Mouse (Mus musculus): ENCODE measurements around the gene Psme2. TPM values are rescaled to one million over a fixed set of nuclear protein-coding genes. Genes with fewer than 3 reads are reported as not detected.
A peak's percentile ranks its signal among the peaks of the same experiment; 100 is the strongest.

The Psme2 gene
- polyA plus RNA-seq, 1 experiment from 2014 or later: 225 TPM

DNA sequence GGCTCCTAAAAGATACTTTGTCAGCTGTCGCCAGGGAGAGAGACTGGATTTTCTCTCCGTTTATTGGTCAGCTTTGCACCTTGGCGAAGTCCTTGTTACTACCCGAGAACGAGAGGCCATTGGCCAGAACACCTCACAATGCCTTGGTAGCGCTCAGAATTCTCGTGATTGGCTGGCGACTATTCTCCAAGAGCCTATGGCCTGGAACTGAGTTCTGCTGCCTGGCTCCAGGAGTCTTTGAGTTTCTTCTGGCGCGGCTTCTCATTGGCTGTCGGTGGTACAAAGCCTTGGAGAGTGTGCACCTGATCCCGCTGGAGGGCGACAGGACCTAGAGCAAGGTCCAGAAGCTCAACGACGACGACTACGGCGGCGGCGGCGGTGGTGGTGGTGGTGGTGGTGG, 26.9 kb upstream of the Psme2 start, which contains the start of gene Rec8:
Gene Rec8, plus strand, starts transcription at position 216 of the 400 bp plus-strand sequence.
- H3K27ac ChIP-seq (replicated peaks in 1 of 2; ENCODE audit: control insufficient read depth in 1 of 2, insufficient read depth in 1 of 2, low read depth in 2 of 2, low read length in 2 of 2): peak within 1 kb of the TSS; percentile 24 to 39; a peak in 2 of 4 replicates
- peaks cover 5 to 18% of the 10 kb centered on the region in 2 experiments; a peak in 3 of 4 replicates for H3K4me1 ChIP-seq (ENCODE audit: control insufficient read depth in 2 of 2, insufficient read depth in 2 of 2, low read length in 2 of 2)
- H3K9ac ChIP-seq (ENCODE audit: low read length): peak within 1 kb of the TSS; percentile 59
- 8% methylated on average over 21 of the region's 21 CpGs for WGBS
- H3K36me3 ChIP-seq (ENCODE audit: control insufficient read depth, insufficient read depth, low read length): 0 out of 2 replicates have a peak, but pooled peaks cover 3% of the 10 kb centered on the region
- no peaks in the 10 kb centered on the region for H3K27me3 ChIP-seq (ENCODE audit: control insufficient read depth, insufficient read depth, low read length)
- H3K9me3 ChIP-seq (ENCODE audit: control insufficient read depth, low read length): no peaks in the 10 kb centered on the region
- peak within 1 kb of the TSS; percentile 33 to 34 for H3K4me3 ChIP-seq (ENCODE audit: control insufficient read depth in 1 of 2, insufficient read depth in 1 of 2, low read depth in 1 of 2, low read length in 2 of 2)
- peak; percentile 70 for ATAC-seq (ENCODE audit: insufficient number of reproducible peaks, insufficient read depth, low FRiP score, low read depth)
- H3K4me2 ChIP-seq (ENCODE audit: low read length): peak within 1 kb of the TSS; percentile 58

DNA sequence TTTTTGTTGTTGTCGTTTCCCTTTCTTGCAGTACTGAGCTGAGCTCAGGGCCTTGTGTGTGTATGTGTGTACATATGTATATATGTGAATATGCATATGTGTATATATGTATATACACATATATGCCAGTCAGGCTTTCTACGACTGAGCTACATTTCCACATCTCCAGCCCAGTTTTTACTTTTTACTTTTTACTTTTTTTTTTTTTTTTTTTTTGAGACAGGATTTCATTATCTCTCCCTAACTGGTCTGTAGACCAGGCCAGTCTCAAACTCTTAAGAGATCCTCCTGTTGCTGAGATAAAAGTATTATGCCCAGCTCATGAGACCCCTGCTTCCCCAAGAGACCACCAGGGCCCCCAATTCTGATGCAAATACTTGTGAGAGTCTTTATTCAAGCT, 25.9 kb upstream of the Psme2 start:
- H3K4me2 ChIP-seq (ENCODE audit: low read length): no peak overlapping the region
- H3K36me3 ChIP-seq (ENCODE audit: control insufficient read depth, insufficient read depth, low read length): no peaks in the 10 kb centered on the region
- H3K4me1 ChIP-seq (ENCODE audit: control insufficient read depth in 2 of 2, insufficient read depth in 2 of 2, low read length in 2 of 2): peaks cover 5 to 18% of the 10 kb centered on the region in 2 experiments; a peak in 3 of 4 replicates
- ATAC-seq (ENCODE audit: insufficient number of reproducible peaks, insufficient read depth, low FRiP score, low read depth): no peak
- H3K9me3 ChIP-seq (ENCODE audit: control insufficient read depth, low read length): no peaks in the 10 kb centered on the region
- WGBS: 75% methylated on average over 2 of the region's 2 CpGs
- no peak overlapping the region for H3K9ac ChIP-seq (ENCODE audit: low read length)
- H3K4me3 ChIP-seq (ENCODE audit: control insufficient read depth in 1 of 2, insufficient read depth in 1 of 2, low read depth in 1 of 2, low read length in 2 of 2): no peak overlapping the region
- no peaks in the 10 kb centered on the region for H3K27me3 ChIP-seq (ENCODE audit: control insufficient read depth, insufficient read depth, low read length)
- H3K27ac ChIP-seq (replicated peaks in 1 of 2; ENCODE audit: control insufficient read depth in 1 of 2, insufficient read depth in 1 of 2, low read depth in 2 of 2, low read length in 2 of 2): 0 out of 4 replicates have a peak overlapping the region, but pooled peaks of 1 of the 2 experiments have one; percentile 24

DNA sequence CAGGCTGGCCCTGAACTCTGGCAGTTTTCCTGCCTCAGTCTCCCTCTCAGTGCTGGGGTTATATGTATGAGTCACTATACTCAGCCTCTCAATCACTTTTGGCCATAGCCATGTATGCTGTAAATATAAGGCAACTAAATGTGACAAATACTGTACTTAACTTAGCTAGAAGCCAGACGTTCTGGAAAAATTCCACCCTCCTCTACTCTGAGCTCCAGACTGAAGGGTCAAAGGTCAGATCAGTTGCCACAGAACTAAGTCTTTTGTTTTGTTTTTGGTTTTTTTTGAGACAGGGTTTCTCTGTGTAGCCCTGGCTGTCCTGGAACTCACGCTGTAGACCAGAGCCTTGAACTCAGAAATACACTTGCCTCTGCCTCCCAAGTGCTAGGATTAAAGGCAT, 25.0 kb upstream of the Psme2 start:
- no peak overlapping the region for H3K9ac ChIP-seq (ENCODE audit: low read length)
- ATAC-seq (ENCODE audit: insufficient number of reproducible peaks, insufficient read depth, low FRiP score, low read depth): no peak
- no peak overlapping the region for H3K27ac ChIP-seq (replicated peaks in 1 of 2; ENCODE audit: control insufficient read depth in 1 of 2, insufficient read depth in 1 of 2, low read depth in 2 of 2, low read length in 2 of 2)
- H3K4me1 ChIP-seq (ENCODE audit: control insufficient read depth in 2 of 2, insufficient read depth in 2 of 2, low read length in 2 of 2): peaks cover 5 to 18% of the 10 kb centered on the region in 2 experiments; a peak in 3 of 4 replicates
- no peaks in the 10 kb centered on the region for H3K27me3 ChIP-seq (ENCODE audit: control insufficient read depth, insufficient read depth, low read length)
- H3K9me3 ChIP-seq (ENCODE audit: control insufficient read depth, low read length): no peaks in the 10 kb centered on the region
- H3K4me2 ChIP-seq (ENCODE audit: low read length): no peak overlapping the region
- H3K36me3 ChIP-seq (ENCODE audit: control insufficient read depth, insufficient read depth, low read length): no peaks in the 10 kb centered on the region
- 64% methylated on average over 2 of the region's 2 CpGs for WGBS
- H3K4me3 ChIP-seq (ENCODE audit: control insufficient read depth in 1 of 2, insufficient read depth in 1 of 2, low read depth in 1 of 2, low read length in 2 of 2): no peak overlapping the region

DNA sequence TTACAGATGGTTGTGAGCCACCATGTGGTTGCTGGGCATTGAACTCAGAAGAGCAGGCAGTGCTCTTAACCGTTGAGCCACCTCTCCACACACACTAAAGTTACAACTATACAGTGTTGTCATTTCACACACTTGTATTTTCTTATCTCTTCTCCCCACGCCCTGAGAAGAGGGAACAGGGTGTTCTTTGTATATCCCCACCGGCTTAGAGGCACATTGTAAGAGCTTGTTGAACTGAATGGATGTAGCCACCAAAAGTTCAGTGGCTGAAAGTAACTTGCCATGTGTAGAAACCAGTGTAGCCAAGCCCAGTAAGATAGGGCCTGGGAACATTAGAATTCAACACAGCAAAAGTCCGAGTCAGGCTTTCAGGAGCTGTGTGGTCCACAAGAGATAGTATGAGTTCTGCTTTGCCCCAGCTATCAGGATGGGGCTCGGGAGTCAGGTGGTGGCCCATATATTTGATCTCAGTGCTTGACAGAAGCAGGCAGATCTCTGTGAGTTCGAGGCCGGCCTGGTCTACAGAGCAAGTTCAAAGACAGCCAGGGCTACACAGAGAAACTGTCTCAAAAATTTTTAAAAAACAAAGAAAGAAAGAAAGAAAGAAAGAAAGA, 23.8 kb upstream of the Psme2 start:
- peaks cover 5 to 18% of the 10 kb centered on the region in 2 experiments; a peak in 3 of 4 replicates for H3K4me1 ChIP-seq (ENCODE audit: control insufficient read depth in 2 of 2, insufficient read depth in 2 of 2, low read length in 2 of 2)
- no peak overlapping the region for H3K4me2 ChIP-seq (ENCODE audit: low read length)
- no peak overlapping the region for H3K27ac ChIP-seq (replicated peaks in 1 of 2; ENCODE audit: control insufficient read depth in 1 of 2, insufficient read depth in 1 of 2, low read depth in 2 of 2, low read length in 2 of 2)
- ATAC-seq (ENCODE audit: insufficient number of reproducible peaks, insufficient read depth, low FRiP score, low read depth): no peak
- no peaks in the 10 kb centered on the region for H3K9me3 ChIP-seq (ENCODE audit: control insufficient read depth, low read length)
- WGBS: 58% methylated on average over 7 of the region's 7 CpGs
- H3K27me3 ChIP-seq (ENCODE audit: control insufficient read depth, insufficient read depth, low read length): no peaks in the 10 kb centered on the region
- H3K36me3 ChIP-seq (ENCODE audit: control insufficient read depth, insufficient read depth, low read length): peaks cover 6% of the 10 kb centered on the region
- no peak overlapping the region for H3K9ac ChIP-seq (ENCODE audit: low read length)
- no peak overlapping the region for H3K4me3 ChIP-seq (ENCODE audit: control insufficient read depth in 1 of 2, insufficient read depth in 1 of 2, low read depth in 1 of 2, low read length in 2 of 2)

DNA sequence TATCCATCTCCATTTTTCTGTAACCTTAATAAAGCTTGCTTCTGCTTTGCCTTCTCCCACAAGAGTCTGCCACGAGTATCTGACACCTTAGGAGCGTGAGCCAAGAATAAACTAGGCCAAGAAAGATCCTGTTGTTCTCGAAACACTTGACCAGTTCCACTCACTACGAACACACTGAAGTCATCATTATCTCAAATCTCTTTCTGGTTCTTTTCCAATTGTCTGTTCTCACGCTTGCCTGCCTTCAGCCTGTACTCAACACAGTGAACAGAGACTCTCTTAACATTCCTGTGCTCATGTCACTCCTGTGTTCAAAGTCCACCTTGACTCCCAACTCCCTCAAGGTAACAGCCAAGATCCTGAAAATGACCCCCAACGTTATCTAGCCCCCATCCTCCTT, 22.4 kb upstream of the Psme2 start:
- Histone ChIP-seq H3K9ac (ENCODE audit: low read length) (no peak overlapping the region), H3K9me3 (ENCODE audit: control insufficient read depth, low read length) (no peaks in the 10 kb centered on the region), H3K4me3 (ENCODE audit: control insufficient read depth in 1 of 2, insufficient read depth in 1 of 2, low read depth in 1 of 2, low read length in 2 of 2) (no peak overlapping the region), H3K4me2 (ENCODE audit: low read length) (no peak overlapping the region), H3K36me3 (ENCODE audit: control insufficient read depth, insufficient read depth, low read length) (peaks cover 19% of the 10 kb centered on the region), H3K4me1 (ENCODE audit: control insufficient read depth in 2 of 2, insufficient read depth in 2 of 2, low read length in 2 of 2) (peaks cover 3 to 12% of the 10 kb centered on the region in 2 experiments; a peak in 3 of 4 replicates), H3K27ac (replicated peaks in 1 of 2; ENCODE audit: control insufficient read depth in 1 of 2, insufficient read depth in 1 of 2, low read depth in 2 of 2, low read length in 2 of 2) (0 out of 4 replicates have a peak overlapping the region, but pooled peaks of 1 of the 2 experiments have one; percentile 19), H3K27me3 (ENCODE audit: control insufficient read depth, insufficient read depth, low read length) (no peaks in the 10 kb centered on the region)
- 18% methylated on average over 6 of the region's 6 CpGs for WGBS
- ATAC-seq (ENCODE audit: insufficient number of reproducible peaks, insufficient read depth, low FRiP score, low read depth): no peak

DNA sequence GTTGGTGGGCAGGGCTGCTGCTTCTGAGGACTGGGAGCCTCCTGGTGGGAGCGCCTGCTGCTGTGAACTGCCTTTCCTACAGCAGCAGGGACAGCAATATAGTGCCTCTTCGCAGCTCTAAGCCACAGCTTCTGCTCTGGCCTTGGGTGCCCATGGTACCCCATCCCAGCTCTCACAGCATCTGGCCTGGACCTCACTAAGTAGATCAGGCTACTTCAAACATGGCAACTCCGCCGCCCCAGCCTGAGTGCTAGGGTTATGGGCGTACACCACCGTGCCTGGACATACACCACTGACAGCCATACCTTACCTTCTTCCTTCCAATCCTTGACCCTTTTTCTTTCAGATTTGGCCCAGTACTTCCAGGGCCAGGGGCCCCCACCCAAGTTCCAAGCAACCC, 17.4 kb upstream of the Psme2 start:
- H3K4me3 ChIP-seq (ENCODE audit: control insufficient read depth in 1 of 2, insufficient read depth in 1 of 2, low read depth in 1 of 2, low read length in 2 of 2): no peak overlapping the region
- H3K4me2 ChIP-seq (ENCODE audit: low read length): no peak overlapping the region
- no peaks in the 10 kb centered on the region for H3K27me3 ChIP-seq (ENCODE audit: control insufficient read depth, insufficient read depth, low read length)
- peaks cover 7 to 11% of the 10 kb centered on the region in 2 experiments; a peak in 3 of 4 replicates for H3K4me1 ChIP-seq (ENCODE audit: control insufficient read depth in 2 of 2, insufficient read depth in 2 of 2, low read length in 2 of 2)
- 95% methylated on average over 6 of the region's 6 CpGs for WGBS
- H3K9me3 ChIP-seq (ENCODE audit: control insufficient read depth, low read length): no peaks in the 10 kb centered on the region
- no peak overlapping the region for H3K27ac ChIP-seq (replicated peaks in 1 of 2; ENCODE audit: control insufficient read depth in 1 of 2, insufficient read depth in 1 of 2, low read depth in 2 of 2, low read length in 2 of 2)
- no peak for ATAC-seq (ENCODE audit: insufficient number of reproducible peaks, insufficient read depth, low FRiP score, low read depth)
- H3K9ac ChIP-seq (ENCODE audit: low read length): no peak overlapping the region
- H3K36me3 ChIP-seq (ENCODE audit: control insufficient read depth, insufficient read depth, low read length): peaks cover 54% of the 10 kb centered on the region

DNA sequence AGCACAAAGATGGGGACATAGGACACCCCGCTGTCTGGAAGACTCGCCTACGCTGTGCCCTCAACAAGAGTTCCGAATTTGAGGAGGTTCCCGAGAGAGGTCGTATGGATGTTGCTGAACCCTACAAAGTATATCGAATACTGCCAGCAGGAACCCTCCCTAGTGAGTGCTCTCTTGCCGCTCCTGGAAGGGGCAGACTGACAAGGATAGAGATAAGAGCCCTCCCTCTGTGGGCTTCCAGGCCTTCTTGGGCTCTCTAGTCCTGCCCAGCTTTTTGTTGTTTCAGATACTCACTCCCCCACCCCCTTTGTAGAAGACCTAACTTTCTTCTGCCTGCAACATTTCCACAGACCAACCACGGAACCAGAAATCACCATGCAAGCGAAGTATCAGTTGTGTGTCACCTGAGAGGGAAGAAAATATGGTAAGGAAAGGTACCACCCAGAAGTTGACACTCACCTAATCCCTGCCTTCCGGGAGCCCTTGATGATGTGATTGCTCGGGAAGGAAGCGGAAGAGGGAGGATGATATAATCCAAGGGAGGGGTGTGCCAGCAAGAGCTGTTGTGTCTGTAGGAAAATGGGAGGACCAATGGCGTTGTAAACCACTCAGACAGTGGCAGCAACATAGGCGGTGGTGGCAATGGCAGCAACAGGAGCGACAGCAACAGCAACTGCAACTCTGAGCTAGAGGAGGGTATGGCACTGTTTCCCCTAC, 15.0 kb upstream of the Psme2 start:
- ATAC-seq (ENCODE audit: insufficient number of reproducible peaks, insufficient read depth, low FRiP score, low read depth): no peak
- no peak overlapping the region for H3K4me2 ChIP-seq (ENCODE audit: low read length)
- peaks cover 78% of the 10 kb centered on the region for H3K36me3 ChIP-seq (ENCODE audit: control insufficient read depth, insufficient read depth, low read length)
- no peaks in the 10 kb centered on the region for H3K9me3 ChIP-seq (ENCODE audit: control insufficient read depth, low read length)
- WGBS: 80% methylated on average over 16 of the region's 16 CpGs
- H3K27ac ChIP-seq (replicated peaks in 1 of 2; ENCODE audit: control insufficient read depth in 1 of 2, insufficient read depth in 1 of 2, low read depth in 2 of 2, low read length in 2 of 2): no peak overlapping the region
- H3K27me3 ChIP-seq (ENCODE audit: control insufficient read depth, insufficient read depth, low read length): no peaks in the 10 kb centered on the region
- peaks cover 7 to 8% of the 10 kb centered on the region in 2 experiments; a peak in 3 of 4 replicates for H3K4me1 ChIP-seq (ENCODE audit: control insufficient read depth in 2 of 2, insufficient read depth in 2 of 2, low read length in 2 of 2)
- H3K4me3 ChIP-seq (ENCODE audit: control insufficient read depth in 1 of 2, insufficient read depth in 1 of 2, low read depth in 1 of 2, low read length in 2 of 2): no peak overlapping the region
- H3K9ac ChIP-seq (ENCODE audit: low read length): no peak overlapping the region
